Mouse (Mus musculus): ENCODE data around the gene C1qtnf6. TPM values are rescaled to one million over a fixed set of nuclear protein-coding genes. Genes with fewer than 3 reads are reported as not detected.

The C1qtnf6 gene
- polyA plus RNA-seq, 1 experiment from 2014 or later: 12.1 TPM

Other genes starting within 250 kb of the C1qtnf6 start
- 0.23 and 0.32 TPM in 2 replicates for gene Csf2rb2, start 225.7 kb downstream of the C1qtnf6 start, polyA plus RNA-seq (2014; fragmentation: Nextera tagmentation; extraction: Ambion mirVana)
- gene Csf2rb, start 205.7 kb downstream of the C1qtnf6 start, polyA plus RNA-seq (2014; fragmentation: Nextera tagmentation; extraction: Ambion mirVana): 1.5 and 1.8 TPM in 2 replicates
- not detected in 2 replicates for gene Tex33, start 135.5 kb downstream of the C1qtnf6 start, polyA plus RNA-seq (2014; fragmentation: Nextera tagmentation; extraction: Ambion mirVana)
- gene Tst, start 125.5 kb downstream of the C1qtnf6 start, polyA plus RNA-seq (2014; fragmentation: Nextera tagmentation; extraction: Ambion mirVana): 6.1 and 8.3 TPM in 2 replicates
- 2.0 and 2.3 TPM in 2 replicates for gene Mpst, start 125.0 kb downstream of the C1qtnf6 start, polyA plus RNA-seq (2014; fragmentation: Nextera tagmentation; extraction: Ambion mirVana)
- gene Kctd17, start 102.9 kb downstream of the C1qtnf6 start, polyA plus RNA-seq (2014; fragmentation: Nextera tagmentation; extraction: Ambion mirVana): 59.1 and 60.5 TPM in 2 replicates
- gene Tmprss6, start 62.8 kb downstream of the C1qtnf6 start, polyA plus RNA-seq (2014; fragmentation: Nextera tagmentation; extraction: Ambion mirVana): 0.07 and 0.34 TPM in 2 replicates
- not detected in 2 replicates for gene Il2rb, start 36.1 kb downstream of the C1qtnf6 start, polyA plus RNA-seq (2014; fragmentation: Nextera tagmentation; extraction: Ambion mirVana)
- gene Sstr3, start 13.3 kb upstream of the C1qtnf6 start, polyA plus RNA-seq (2014; fragmentation: Nextera tagmentation; extraction: Ambion mirVana): not detected in 2 replicates
- 4.3 and 8.5 TPM in 2 replicates for gene Rac2, start 41.4 kb upstream of the C1qtnf6 start, polyA plus RNA-seq (2014; fragmentation: Nextera tagmentation; extraction: Ambion mirVana)
- gene Cyth4, start 65.6 kb upstream of the C1qtnf6 start, polyA plus RNA-seq (2014; fragmentation: Nextera tagmentation; extraction: Ambion mirVana): 2.0 and 2.7 TPM in 2 replicates
- gene Elfn2, start 187.4 kb upstream of the C1qtnf6 start, polyA plus RNA-seq (2014; fragmentation: Nextera tagmentation; extraction: Ambion mirVana): 0.18 TPM in 2 replicates
- gene Mfng, start 242.1 kb upstream of the C1qtnf6 start, polyA plus RNA-seq (2014; fragmentation: Nextera tagmentation; extraction: Ambion mirVana): 57.2 and 61.8 TPM in 2 replicates